Mouse (Mus musculus) liver, embryonic 13.5 days (tissue): ENCODE measurements around the gene Ctss. TPM values are rescaled to one million over a fixed set of nuclear protein-coding genes. Genes with fewer than 3 reads are reported as not detected.
"Not testable (repeated sequence)": the region's sequence is repeated elsewhere in the genome, so short reads cannot be mapped to it uniquely, and the experiment has no call there.

Experiments used
- ATAC-seq: fragments of 200-750 bp; cut with Nextera tagmentation; 2 replicates; pipeline ENCODE4 v1.8.0; 2017; ENCODE audit warnings: low read depth, mild to moderate bottlenecking, moderate number of reproducible peaks, moderate library complexity
- DNase-seq: peaks from one replicate; pipeline ENCODE4 v3.0.0; 2022
- H3K27ac ChIP-seq: fragments of 300-500 bp; sonication (generic); 2 replicates; pipeline ENCODE4 v1.5.1; 2015; ENCODE audit warnings: moderate library complexity, mild to moderate bottlenecking, inconsistent platforms
- H3K27me3 ChIP-seq: fragments of 300-500 bp; sonication (generic); 2 replicates; pipeline ENCODE4 v1.6.1; 2015; ENCODE audit warnings: mild to moderate bottlenecking, inconsistent platforms
- H3K36me3 ChIP-seq: fragments of 300-500 bp; sonication (generic); 2 replicates; pipeline ENCODE4 v1.6.1; 2015; ENCODE audit warnings: mild to moderate bottlenecking, inconsistent platforms
- H3K4me1 ChIP-seq: fragments of 300-500 bp; sonication (generic); replicated peaks from 2 replicates; pipeline ENCODE4 v1.6.1; 2015; ENCODE audit warnings: inconsistent platforms
- H3K4me2 ChIP-seq: fragments of 300-500 bp; sonication (generic); 2 replicates; pipeline ENCODE4 v1.6.1; 2015; ENCODE audit warnings: inconsistent platforms, mild to moderate bottlenecking, moderate library complexity
- H3K4me3 ChIP-seq: fragments of 300-500 bp; sonication (generic); replicated peaks from 2 replicates; pipeline ENCODE4 v1.5.1; 2015; ENCODE audit warnings: mild to moderate bottlenecking, inconsistent platforms
- H3K9ac ChIP-seq: fragments of 300-500 bp; sonication (generic); 2 replicates; pipeline ENCODE4 v1.6.1; 2015; ENCODE audit warnings: mild to moderate bottlenecking, inconsistent platforms
- H3K9me3 ChIP-seq: fragments of 300-500 bp; sonication (generic); replicated peaks from 2 replicates; pipeline ENCODE4 v1.6.1; 2016; ENCODE audit warnings: inconsistent platforms
- WGBS: fragments of 180-500 bp; shearing (Covaris S2); methylation state at CpG from one replicate; pipeline ENCODE4 v1.1.7; 2015; ENCODE audit not compliant: insufficient replicate concordance; 5-methylcytosine and 5-hydroxymethylcytosine counted together
- polyA plus RNA-seq: library from polyadenylated mRNA; unstranded; fragments of >200 nt; fragmentation: Nextera tagmentation; extraction: Ambion mirVana; gene quantifications from 2 replicates; pipeline ENCODE4 v1.2.1, GENCODE M21; 2015

The Ctss gene
- polyA plus RNA-seq, 1 experiment from 2014 or later = 19.8 TPM

GRCm38 (mm10) chr3:95533364-95533763 lies 6.8 kb downstream of the Ctss start:
- peaks cover 9% of the 10 kb centered on the region; the same call in 1 of the 2 replicates for H3K27me3 ChIP-seq
- ATAC-seq = no peak
- peaks cover 10% of the 10 kb centered on the region for H3K4me1 ChIP-seq
- WGBS = 86% methylated on average over 5 of the region's 5 CpGs
- H3K36me3 ChIP-seq = no peaks in the 10 kb centered on the region
- H3K9ac ChIP-seq = no peak overlapping the region
- no peak for DNase-seq
- no peak overlapping the region for H3K4me3 ChIP-seq
- H3K4me2 ChIP-seq = no peak overlapping the region
- H3K9me3 ChIP-seq = no peaks in the 10 kb centered on the region
- no peak overlapping the region for H3K27ac ChIP-seq

DNA sequence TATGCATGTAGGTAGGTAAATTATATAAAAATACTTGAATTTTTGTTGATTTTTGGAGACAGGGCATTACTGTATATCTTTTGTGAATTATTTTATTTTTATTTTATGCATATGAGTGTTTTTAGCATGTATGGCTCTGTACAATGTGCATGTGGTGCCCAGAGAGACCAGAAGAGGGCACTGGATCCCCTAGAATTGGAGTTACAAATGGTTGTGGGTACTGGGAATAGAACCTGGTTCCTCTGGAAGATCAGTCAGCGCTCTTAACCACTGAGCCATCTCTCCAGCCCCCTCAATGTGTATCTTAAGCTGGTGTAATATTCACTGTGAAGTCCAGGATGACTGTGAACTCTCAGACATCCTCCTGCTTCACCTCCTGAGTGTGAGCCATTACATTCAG lies 8.3 kb downstream of the Ctss start:
- ATAC-seq = no peak
- Histone ChIP-seq H3K4me1 (peaks cover 10% of the 10 kb centered on the region), H3K9ac (no peak overlapping the region), H3K27ac (no peak overlapping the region), H3K9me3 (no peaks in the 10 kb centered on the region), H3K4me3 (no peak overlapping the region), H3K36me3 (no peaks in the 10 kb centered on the region), H3K27me3 (peaks cover 16% of the 10 kb centered on the region; the same call in 1 of the 2 replicates), H3K4me2 (no peak overlapping the region)
- DNase-seq = no peak
- 76% methylated on average over 1 of the region's 1 CpGs for WGBS

GRCm38 (mm10) chr3:95538936-95539335 lies 12.3 kb downstream of the Ctss start:
- 80% methylated on average over 10 of the region's 10 CpGs for WGBS
- no peaks in the 10 kb centered on the region for H3K36me3 ChIP-seq
- H3K27me3 ChIP-seq = peaks cover 18% of the 10 kb centered on the region; the same call in 1 of the 2 replicates
- ATAC-seq = no peak
- H3K4me2 ChIP-seq = no peak overlapping the region
- DNase-seq = no peak
- H3K27ac ChIP-seq = no peak overlapping the region
- no peaks in the 10 kb centered on the region for H3K9me3 ChIP-seq
- H3K9ac ChIP-seq = no peak overlapping the region
- H3K4me3 ChIP-seq = no peak overlapping the region
- 0 out of 2 replicates have a peak, but pooled peaks cover 2% of the 10 kb centered on the region for H3K4me1 ChIP-seq

DNA sequence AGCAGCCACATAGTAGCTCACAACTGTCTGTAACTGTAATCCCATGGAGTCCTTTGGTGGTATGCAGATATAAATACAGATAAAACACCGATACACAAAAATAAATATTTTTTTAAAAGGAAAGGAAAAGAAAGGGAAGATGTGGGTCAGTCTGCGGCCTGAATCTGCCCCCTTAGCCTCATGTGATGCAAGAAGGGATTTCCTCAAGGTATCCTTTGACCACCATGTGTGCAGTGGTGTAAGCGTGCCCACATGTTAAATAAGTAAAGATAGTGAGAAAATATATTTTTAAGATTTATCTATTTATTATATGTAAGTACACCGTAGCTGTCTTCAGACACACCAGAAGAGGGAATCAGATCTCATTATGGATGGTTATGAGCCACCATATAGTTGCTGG lies 13.3 kb downstream of the Ctss start:
- Histone ChIP-seq H3K4me3 (no peak overlapping the region), H3K36me3 (no peaks in the 10 kb centered on the region), H3K4me1 (0 out of 2 replicates have a peak, but pooled peaks cover 2% of the 10 kb centered on the region), H3K27me3 (peaks cover 24% of the 10 kb centered on the region; the same call in 1 of the 2 replicates), H3K9ac (no peak overlapping the region), H3K4me2 (no peak overlapping the region), H3K9me3 (no peaks in the 10 kb centered on the region), H3K27ac (no peak overlapping the region)
- WGBS = 77% methylated on average over 4 of the region's 4 CpGs
- ATAC-seq (no peak), DNase-seq (no peak)

DNA sequence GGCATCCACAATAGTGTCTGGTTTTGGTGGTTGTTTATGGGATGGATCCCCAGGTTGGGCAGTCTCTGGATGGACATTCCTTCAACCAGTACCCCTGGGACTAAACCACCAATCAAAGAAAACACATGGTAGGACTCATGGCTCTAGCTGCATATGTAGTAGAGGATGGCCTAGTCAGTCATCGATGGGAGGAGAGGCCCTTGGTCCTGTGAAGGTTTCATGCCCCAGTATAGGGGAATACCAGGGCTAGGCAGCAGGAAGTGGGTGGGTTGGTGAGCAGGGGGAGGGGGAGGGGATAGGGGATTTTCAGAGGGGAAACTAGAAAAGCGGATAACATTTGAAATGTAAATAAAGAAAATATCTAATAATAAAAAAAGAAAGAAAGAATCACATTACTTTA lies 14.6 kb downstream of the Ctss start:
- not testable (repeated sequence) for H3K4me2 ChIP-seq, H3K4me1 ChIP-seq, H3K36me3 ChIP-seq, DNase-seq, H3K4me3 ChIP-seq, H3K9me3 ChIP-seq, H3K9ac ChIP-seq, H3K27ac ChIP-seq, ATAC-seq
- peaks cover 30% of the 10 kb centered on the region; the same call in 1 of the 2 replicates for H3K27me3 ChIP-seq
- WGBS = 48% methylated on average over 2 of the region's 2 CpGs

DNA sequence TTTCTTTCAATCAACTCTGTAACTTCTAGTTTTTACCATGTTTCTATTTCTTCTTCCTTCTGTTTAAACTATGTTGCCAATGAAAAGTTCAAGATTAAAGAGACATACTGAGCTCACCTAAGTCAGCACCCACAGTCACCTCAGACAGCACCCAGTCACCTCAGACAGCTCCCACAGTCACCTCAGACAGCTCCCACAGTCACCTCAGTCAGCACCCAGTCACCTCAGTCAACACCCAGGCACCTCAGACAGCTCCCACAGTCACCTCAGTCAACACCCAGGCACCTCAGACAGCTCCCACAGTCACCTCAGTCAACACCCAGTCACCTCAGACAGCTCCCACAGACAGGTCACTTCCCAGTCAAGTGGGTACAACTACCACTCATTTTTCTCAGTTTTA lies 15.6 kb downstream of the Ctss start:
- Histone ChIP-seq H3K9ac (no peak overlapping the region), H3K4me1 (0 out of 2 replicates have a peak, but pooled peaks cover 2% of the 10 kb centered on the region), H3K4me2 (no peak overlapping the region), H3K9me3 (no peaks in the 10 kb centered on the region), H3K4me3 (no peak overlapping the region), H3K27ac (no peak overlapping the region), H3K27me3 (peaks cover 31% of the 10 kb centered on the region), H3K36me3 (no peaks in the 10 kb centered on the region)
- ATAC-seq (no peak), DNase-seq (no peak)

GRCm38 (mm10) chr3:95542981-95543380 lies 16.4 kb downstream of the Ctss start:
- no peak for ATAC-seq
- H3K27me3 ChIP-seq = peaks cover 24% of the 10 kb centered on the region

GRCm38 (mm10) chr3:95550176-95550575 lies 23.6 kb downstream of the Ctss start:
- Histone ChIP-seq H3K27me3 (peaks cover 12% of the 10 kb centered on the region), H3K4me3 (no peak overlapping the region), H3K4me2 (no peak overlapping the region), H3K4me1 (peaks cover 7% of the 10 kb centered on the region), H3K36me3 (no peaks in the 10 kb centered on the region), H3K27ac (no peak overlapping the region), H3K9me3 (no peaks in the 10 kb centered on the region), H3K9ac (no peak overlapping the region)
- ATAC-seq (no peak), DNase-seq (no peak)
- WGBS = 70% methylated on average over 1 of the region's 1 CpGs

More at GRCm38 (mm10) chr3:95542981-95543380, 16.4 kb downstream of the Ctss start:
- Histone ChIP-seq H3K36me3 (no peaks in the 10 kb centered on the region), H3K27ac (no peak overlapping the region), H3K9ac (no peak overlapping the region), H3K4me3 (no peak overlapping the region), H3K4me1 (0 out of 2 replicates have a peak, but pooled peaks cover 2% of the 10 kb centered on the region), H3K9me3 (no peaks in the 10 kb centered on the region), H3K4me2 (no peak overlapping the region)
- 64% methylated on average over 7 of the region's 7 CpGs for WGBS
- no peak for DNase-seq

- Histone ChIP-seq H3K27me3 (no peaks in the 10 kb centered on the region), H3K9ac (no peak overlapping the region), H3K4me3 (no peak overlapping the region), H3K4me2 (no peak overlapping the region), H3K36me3 (no peaks in the 10 kb centered on the region), H3K27ac (no peak overlapping the region), H3K9me3 (no peaks in the 10 kb centered on the region), H3K4me1 (peaks cover 7% of the 10 kb centered on the region)
- no peak for ATAC-seq
- no peak for DNase-seq
- 41% methylated on average over 3 of the region's 3 CpGs for WGBS
Measured at GRCm38 (mm10) chr3:95553986-95554385, 27.4 kb downstream of the Ctss start.

GRCm38 (mm10) chr3:95559437-95559836 lies 32.9 kb downstream of the Ctss start, which contains the start of gene Hormad1:
Gene Hormad1, plus strand, starts transcription at chr3:95559677.
- DNase-seq = no peak

DNA sequence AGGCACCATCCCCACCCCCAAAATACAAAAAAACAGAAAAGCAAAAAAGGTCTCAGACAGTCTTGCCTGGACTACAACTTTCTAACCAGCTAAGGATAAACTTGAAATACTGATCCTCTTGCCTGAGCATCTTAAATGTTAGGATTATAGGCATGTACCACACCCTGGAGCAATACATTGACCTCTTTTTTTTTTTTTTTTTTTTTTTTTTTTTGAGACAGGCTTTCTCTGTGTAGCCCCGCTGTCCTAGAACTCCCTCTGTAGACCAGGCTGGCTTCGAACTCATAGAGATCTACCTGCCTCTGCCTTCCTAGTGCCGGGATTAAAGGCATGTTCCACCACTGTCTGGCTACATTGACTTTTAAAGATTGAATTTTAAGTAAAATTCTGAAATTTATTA lies 34.2 kb downstream of the Ctss start:
- no peaks in the 10 kb centered on the region for H3K9me3 ChIP-seq
- H3K4me3 ChIP-seq = no peak overlapping the region
- no peak overlapping the region for H3K27ac ChIP-seq
- ATAC-seq (no peak), DNase-seq (no peak)
- no peaks in the 10 kb centered on the region for H3K27me3 ChIP-seq
- WGBS = 71% methylated on average over 3 of the region's 3 CpGs
- H3K4me2 ChIP-seq = no peak overlapping the region
- H3K9ac ChIP-seq = no peak overlapping the region
- no peaks in the 10 kb centered on the region for H3K4me1 ChIP-seq
- H3K36me3 ChIP-seq = no peaks in the 10 kb centered on the region

More at GRCm38 (mm10) chr3:95559437-95559836, 32.9 kb downstream of the Ctss start, which contains the start of gene Hormad1:
- ATAC-seq = no peak
- 87% methylated on average over 27 of the region's 27 CpGs for WGBS
- Histone ChIP-seq H3K4me3 (no peak within 1 kb of the TSS), H3K27me3 (no peaks in the 10 kb centered on the region), H3K9ac (no peak within 1 kb of the TSS), H3K9me3 (no peaks in the 10 kb centered on the region), H3K27ac (no peak within 1 kb of the TSS), H3K36me3 (no peaks in the 10 kb centered on the region), H3K4me2 (no peak within 1 kb of the TSS), H3K4me1 (no peaks in the 10 kb centered on the region)

GRCm38 (mm10) chr3:95561826-95562225 lies 35.2 kb downstream of the Ctss start:
- no peaks in the 10 kb centered on the region for H3K27me3 ChIP-seq
- H3K9me3 ChIP-seq = no peaks in the 10 kb centered on the region
- 76% methylated on average over 2 of the region's 2 CpGs for WGBS
- DNase-seq (no peak), ATAC-seq (no peak)
- H3K9ac ChIP-seq = no peak overlapping the region
- H3K27ac ChIP-seq = no peak overlapping the region
- H3K4me1 ChIP-seq = no peaks in the 10 kb centered on the region
- no peak overlapping the region for H3K4me3 ChIP-seq
- H3K36me3 ChIP-seq = no peaks in the 10 kb centered on the region
- H3K4me2 ChIP-seq = no peak overlapping the region
